Mouse (Mus musculus) stomach, postnatal 0 days (tissue): ENCODE measurements at regions not wholly inside any gene's neighbourhood (a gene's known extent, or its start where the extent isn't known, plus 50 kb on each side); places are given as distances from the start of the nearest gene placed in this dataset.

Experiments
- CTCF ChIP-seq: IDR thresholded peaks from 2 replicates; pipeline ENCODE4 v1.5.1; 2016; ENCODE audit warnings: antibody characterized with exemption, low read depth, mild to moderate bottlenecking, moderate library complexity
- EP300 ChIP-seq: optimal IDR thresholded peaks from 2 replicates; pipeline ENCODE3; 2016; ENCODE audit warnings: antibody characterized with exemption

DNA sequence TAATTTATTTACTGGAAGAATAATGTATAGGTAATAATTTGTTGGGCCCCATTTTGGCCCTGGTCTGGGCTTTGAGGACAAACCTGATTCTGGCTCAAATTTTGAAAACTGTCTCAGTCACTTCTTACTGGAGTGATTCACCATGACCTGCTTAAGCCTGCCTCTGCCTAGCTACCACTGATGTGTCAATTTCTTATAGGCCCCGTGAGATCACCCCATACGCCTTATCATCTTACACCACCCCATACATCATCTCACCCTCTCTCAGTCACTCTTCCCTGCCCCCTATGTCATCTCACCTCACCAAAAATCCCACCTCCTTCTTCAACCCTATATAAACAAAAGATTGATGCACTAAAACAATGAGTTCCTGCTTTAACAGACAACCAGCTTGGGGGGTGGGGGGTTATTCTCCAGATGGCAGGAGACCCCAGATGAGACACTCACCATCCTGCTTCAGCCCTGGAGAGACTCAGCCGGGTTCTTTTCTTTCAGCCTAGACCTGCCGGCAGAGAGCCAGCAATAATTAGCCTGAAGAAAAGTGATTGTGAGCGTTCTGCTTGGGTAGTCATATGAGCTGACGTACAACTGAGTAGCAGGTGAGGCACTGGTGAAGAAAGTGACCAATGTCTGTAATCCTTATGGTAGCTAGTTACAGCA, 325.0 kb downstream of the Htr1b start:
- TF ChIP-seq CTCF = no peak
- no peak for TF ChIP-seq EP300
